Mouse (Mus musculus) olfactory bulb, adult 2 months (tissue): Measurements from ENCODE around the gene Hspb8. TPM values are rescaled to one million over a fixed set of nuclear protein-coding genes. Genes with fewer than 3 reads are reported as not detected.

Experiments
- H3K27ac ChIP-seq: fragments of 200-500 bp; 2 replicates; pipeline ENCODE4 v1.5.1; 2012; ENCODE audit warnings: low read depth, low read length; ENCODE audit not compliant: insufficient read depth
- H3K4me1 ChIP-seq: fragments of 200-500 bp; 2 replicates; pipeline ENCODE4 v1.6.1; 2012; ENCODE audit warnings: low read length; ENCODE audit not compliant: control insufficient read depth, insufficient read depth
- H3K4me3 ChIP-seq: fragments of 200-500 bp; 2 replicates; pipeline ENCODE4 v1.5.1; 2012; ENCODE audit warnings: mild to moderate bottlenecking, low read depth, low read length, moderate library complexity; ENCODE audit not compliant: insufficient read depth
- CTCF ChIP-seq: fragments of 200-500 bp; IDR thresholded peaks from 2 replicates; pipeline ENCODE4 v1.5.1; 2012; ENCODE audit warnings: low read depth, mild to moderate bottlenecking, low read length, moderate library complexity; ENCODE audit not compliant: insufficient read depth
- POLR2A ChIP-seq: fragments of 200-500 bp; IDR thresholded peaks from 2 replicates; pipeline ENCODE4 v1.6.1; 2012; ENCODE audit warnings: mild to moderate bottlenecking, low read depth, low read length, moderate library complexity; ENCODE audit not compliant: insufficient read depth
- WGBS: fragments of 180-500 bp; shearing (Covaris S2); methylation state at CpG from one replicate; pipeline ENCODE4 v1.1.7; 2018; 5-methylcytosine and 5-hydroxymethylcytosine counted together
- polyA plus RNA-seq: library from polyadenylated mRNA; stranded (reverse); fragments of >200 nt; gene quantifications from 2 replicates; pipeline ENCODE4 v1.2.4, GENCODE M21; 2012; ENCODE audit warnings: low replicate concordance; ENCODE audit not compliant: missing spikeins, insufficient read depth, insufficient read length

Gene Hspb8
- polyA plus RNA-seq, 1 experiment: not detected

DNA sequence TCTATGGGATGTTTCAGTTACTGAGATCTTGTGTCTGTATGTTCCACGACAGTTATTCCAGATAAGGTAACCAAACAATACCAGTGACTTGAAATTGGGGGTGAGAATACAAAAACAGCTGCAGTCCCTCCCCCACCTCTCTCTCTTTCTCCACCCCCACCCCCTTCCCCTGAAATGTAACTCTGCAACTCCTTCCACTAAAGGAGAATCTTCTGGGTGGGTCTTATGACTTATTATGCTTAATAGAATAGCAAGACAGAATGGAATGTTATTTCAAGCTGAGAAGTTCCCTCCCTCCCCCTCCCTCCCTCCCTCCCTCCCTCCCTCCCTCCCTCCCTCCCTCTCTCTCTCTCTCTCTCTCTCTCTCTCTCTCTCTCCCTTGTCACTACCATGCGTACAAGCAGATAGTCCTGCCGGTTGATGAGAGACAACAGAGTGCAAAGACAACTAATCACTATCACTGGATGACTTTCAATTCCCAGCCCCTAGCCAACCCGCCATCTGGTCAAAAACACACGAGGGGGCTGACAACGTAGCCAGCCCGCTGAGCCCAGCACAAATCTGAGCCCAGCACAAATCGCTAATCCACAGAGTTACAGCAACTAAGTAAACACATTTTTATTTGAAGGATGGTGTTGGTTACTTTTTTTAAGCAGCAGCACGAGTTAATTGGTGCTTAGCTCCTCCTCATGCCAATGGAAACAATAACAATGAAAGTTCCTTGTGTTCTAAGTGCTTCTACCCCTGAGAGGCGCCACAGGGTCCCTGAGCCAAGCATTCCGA, 25.9 kb upstream of the Hspb8 start:
- Histone ChIP-seq H3K4me3 (no peak overlapping the region), H3K4me1 (peaks cover 46% of the 10 kb centered on the region), H3K27ac (peak overlapping the region; percentile 62)
- WGBS: 11% methylated on average over 11 of the region's 11 CpGs
- no peak for TF ChIP-seq CTCF
- no peak for TF ChIP-seq POLR2A

GRCm38 (mm10) chr5:116447821-116448350, 25.2 kb upstream of the Hspb8 start:
- Histone ChIP-seq H3K4me3 (no peak overlapping the region), H3K4me1 (peaks cover 46% of the 10 kb centered on the region), H3K27ac (peak overlapping the region; percentile 32)
- 31% methylated on average over 11 of the region's 11 CpGs for WGBS
- TF ChIP-seq POLR2A (no peak), CTCF (no peak)

GRCm38 (mm10) chr5:116446552-116446951, 23.9 kb upstream of the Hspb8 start:
- peak overlapping the region; percentile 22 for H3K4me3 ChIP-seq
- peaks cover 51% of the 10 kb centered on the region for H3K4me1 ChIP-seq
- TF ChIP-seq POLR2A (no peak), CTCF (no peak)
- WGBS: 35% methylated on average over 23 of the region's 23 CpGs
- peak overlapping the region; percentile 72; the same call in 1 of the 2 replicates for H3K27ac ChIP-seq

- Histone ChIP-seq H3K27ac (peak overlapping the region; percentile 72), H3K4me3 (peak overlapping the region; percentile 22), H3K4me1 (peaks cover 58% of the 10 kb centered on the region)
- WGBS: 58% methylated on average over 10 of the region's 10 CpGs
- TF ChIP-seq CTCF (no peak), POLR2A (no peak)
These were observed 23.1 kb upstream of the Hspb8 start for GRCm38 (mm10) chr5:116445634-116446367.

GRCm38 (mm10) chr5:116444517-116444916, 21.9 kb upstream of the Hspb8 start:
- TF ChIP-seq POLR2A (no peak), CTCF (peak; percentile 42; the same call in 1 of the 2 replicates)
- H3K27ac ChIP-seq: peak overlapping the region; percentile 27
- H3K4me3 ChIP-seq: no peak overlapping the region
- 73% methylated on average over 27 of the region's 27 CpGs for WGBS
- H3K4me1 ChIP-seq: peaks cover 59% of the 10 kb centered on the region

DNA sequence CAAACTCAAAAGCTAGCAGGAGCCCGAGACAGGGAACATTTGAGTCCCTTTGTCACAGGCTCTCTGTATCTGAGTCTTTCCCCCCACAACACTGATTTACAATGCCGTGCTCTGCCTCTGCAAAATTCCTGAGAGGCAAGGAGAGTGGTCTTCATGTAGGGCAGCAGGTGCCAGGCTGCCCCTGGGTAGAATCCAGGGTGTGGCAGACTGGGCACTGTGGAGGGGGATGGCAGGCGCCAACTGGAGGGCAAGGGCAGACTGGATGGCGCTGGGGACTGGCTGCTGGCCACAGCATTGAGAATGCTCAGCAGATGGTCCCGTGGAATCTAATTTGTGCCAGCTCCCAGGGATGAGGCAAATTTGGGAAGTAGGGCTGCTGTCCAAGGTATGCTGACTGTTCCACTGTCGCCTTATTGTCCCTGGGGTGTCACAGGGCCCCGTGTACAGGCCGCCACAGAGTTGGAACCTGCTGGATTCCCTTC, 20.8 kb upstream of the Hspb8 start:
- peak overlapping the region; percentile 52 for H3K27ac ChIP-seq
- peaks cover 53% of the 10 kb centered on the region for H3K4me1 ChIP-seq
- TF ChIP-seq POLR2A (no peak), CTCF (no peak)
- WGBS: 45% methylated on average over 8 of the region's 8 CpGs
- H3K4me3 ChIP-seq: no peak overlapping the region

DNA sequence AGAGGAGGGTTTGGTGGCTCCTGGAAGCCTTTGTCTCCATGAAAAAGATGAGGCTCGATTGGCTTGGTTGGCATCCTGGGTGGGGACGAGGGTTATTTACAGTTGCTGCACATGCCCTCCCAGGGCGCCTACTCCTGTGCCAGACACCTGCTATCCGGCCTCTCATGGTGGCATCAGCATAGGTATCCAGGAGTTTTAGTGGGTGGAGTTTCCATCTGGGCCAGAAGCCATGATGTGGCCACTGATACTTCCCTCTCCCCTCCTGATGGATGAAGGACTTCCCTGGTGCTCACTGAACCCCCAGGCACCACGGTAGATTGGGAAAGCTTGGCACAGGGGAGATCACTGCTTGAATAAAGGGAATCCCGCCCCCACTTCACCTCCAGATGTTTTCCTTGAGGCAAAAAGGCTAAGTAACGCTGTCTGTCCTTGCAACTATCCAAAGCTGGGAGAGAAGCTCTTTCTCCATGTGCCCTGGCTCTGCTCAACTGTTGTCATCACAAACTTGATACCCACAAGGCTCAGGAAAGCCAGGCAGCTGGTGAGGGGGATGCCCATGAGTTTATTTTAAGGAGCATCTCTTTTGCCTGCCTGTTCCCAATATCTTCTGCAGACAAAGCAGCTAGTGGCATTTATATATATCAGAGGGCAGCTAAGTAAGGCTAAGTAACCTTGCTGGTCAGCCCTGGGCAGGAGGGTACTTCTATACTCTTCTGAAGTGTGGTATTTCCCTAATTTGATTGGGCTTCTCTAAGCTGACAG, 20.2 kb upstream of the Hspb8 start:
- no peak for TF ChIP-seq CTCF
- TF ChIP-seq POLR2A: no peak
- Histone ChIP-seq H3K4me1 (peaks cover 50% of the 10 kb centered on the region), H3K4me3 (no peak overlapping the region), H3K27ac (peak overlapping the region; percentile 52)
- 51% methylated on average over 7 of the region's 7 CpGs for WGBS

DNA sequence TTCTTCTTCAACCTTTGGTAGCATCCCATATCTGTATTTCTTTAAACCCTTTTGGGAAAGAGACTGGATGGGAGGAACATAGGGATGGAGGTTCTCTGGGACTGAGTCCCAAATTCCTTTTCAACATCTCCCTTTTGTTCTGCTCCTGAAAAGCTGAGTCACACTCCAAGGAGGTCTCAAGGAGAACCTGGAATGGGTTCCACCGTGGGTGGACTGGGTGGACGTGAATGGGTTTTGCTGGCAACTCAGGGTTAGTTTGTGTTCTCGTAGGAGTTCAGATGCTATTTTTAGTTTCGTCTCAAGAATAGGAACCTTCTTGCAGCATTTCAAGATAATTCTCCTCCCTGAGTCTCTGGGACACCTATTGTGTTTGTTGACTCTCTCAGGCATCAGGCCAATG, 17.6 kb upstream of the Hspb8 start:
- Histone ChIP-seq H3K27ac (peak overlapping the region; percentile 85), H3K4me1 (peaks cover 34% of the 10 kb centered on the region), H3K4me3 (no peak overlapping the region)
- TF ChIP-seq POLR2A: no peak
- no peak for TF ChIP-seq CTCF
- 10% methylated on average over 4 of the region's 4 CpGs for WGBS
